Mouse (Mus musculus) megakaryocyte, embryonic 14.5 days (primary cell): ENCODE results near the gene Igsf23. TPM values are rescaled to one million over a fixed set of nuclear protein-coding genes. Genes with fewer than 3 reads are reported as not detected.
"Not testable (repeated sequence)": the region's sequence is repeated elsewhere in the genome, so short reads cannot be mapped to it uniquely, and the experiment has no call there.

Experiments used
- H3K27me3 ChIP-seq: replicated peaks from 2 replicates; pipeline ENCODE3; 2012; ENCODE audit warnings: inconsistent platforms
- H3K36me3 ChIP-seq: replicated peaks from 2 replicates; pipeline ENCODE3; 2012; ENCODE audit warnings: low read length, inconsistent platforms, mixed read lengths
- H3K4me1 ChIP-seq: 2 replicates; pipeline ENCODE4 v1.6.1; 2012; ENCODE audit warnings: inconsistent platforms
- H3K4me3 ChIP-seq: replicated peaks from 2 replicates; pipeline ENCODE3; 2012; ENCODE audit warnings: moderate library complexity, mild to moderate bottlenecking, inconsistent platforms
- H3K9me3 ChIP-seq: 2 replicates; pipeline ENCODE4 v1.6.1; 2012; ENCODE audit warnings: inconsistent platforms
- FLI1 ChIP-seq: IDR thresholded peaks from 2 replicates; pipeline ENCODE4 v1.6.1; 2012; ENCODE audit warnings: low read length, inconsistent platforms, mixed read lengths
- GATA1 ChIP-seq: IDR thresholded peaks from 3 replicates; pipeline ENCODE4 v1.6.1; 2012; ENCODE audit warnings: mixed read lengths, low read length, inconsistent platforms, borderline replicate concordance
- polyA plus RNA-seq: library from polyadenylated mRNA; stranded (reverse); fragments of >175 nt; gene quantifications from 2 replicates; pipeline ENCODE4 v1.2.3, GENCODE M21; 2012; ENCODE audit warnings: low replicate concordance; ENCODE audit not compliant: insufficient read depth

The Igsf23 gene
- polyA plus RNA-seq, 1 experiment, result not detected

GRCm38 (mm10) chr7:19939555-19940235 lies 10.9 kb downstream of the Igsf23 start:
- peak overlapping the region; percentile 72 for H3K4me3 ChIP-seq
- peaks cover 1% of the 10 kb centered on the region for H3K27me3 ChIP-seq
- H3K36me3 ChIP-seq, result no peaks in the 10 kb centered on the region
- H3K9me3 ChIP-seq, result no peaks in the 10 kb centered on the region; the same call in 1 of the 2 replicates
- TF ChIP-seq FLI1 (no peak), GATA1 (no peak)
- H3K4me1 ChIP-seq, result peaks cover 39% of the 10 kb centered on the region

GRCm38 (mm10) chr7:19937229-19937821 lies 13.2 kb downstream of the Igsf23 start:
- TF ChIP-seq GATA1, result no peak
- TF ChIP-seq FLI1, result no peak
- H3K4me1 ChIP-seq, result peaks cover 55% of the 10 kb centered on the region
- no peaks in the 10 kb centered on the region; the same call in 1 of the 2 replicates for H3K9me3 ChIP-seq
- H3K27me3 ChIP-seq, result peaks cover 3% of the 10 kb centered on the region
- H3K4me3 ChIP-seq, result no peak overlapping the region
- H3K36me3 ChIP-seq, result no peaks in the 10 kb centered on the region

GRCm38 (mm10) chr7:19935961-19936360 lies 14.6 kb downstream of the Igsf23 start:
- no peaks in the 10 kb centered on the region for H3K36me3 ChIP-seq
- H3K4me3 ChIP-seq, result peak overlapping the region; percentile 89
- no peak for TF ChIP-seq FLI1
- TF ChIP-seq GATA1, result no peak
- H3K9me3 ChIP-seq, result no peaks in the 10 kb centered on the region; the same call in 1 of the 2 replicates
- peaks cover 61% of the 10 kb centered on the region for H3K4me1 ChIP-seq
- peaks cover 15% of the 10 kb centered on the region for H3K27me3 ChIP-seq

- H3K4me3 ChIP-seq, result peak overlapping the region; percentile 89
- no peaks in the 10 kb centered on the region; the same call in 1 of the 2 replicates for H3K9me3 ChIP-seq
These were observed 15.3 kb downstream of the Igsf23 start for GRCm38 (mm10) chr7:19935171-19935751.

GRCm38 (mm10) chr7:19932877-19933809 lies 17.4 kb downstream of the Igsf23 start:
- Histone ChIP-seq H3K4me1 (peaks cover 40% of the 10 kb centered on the region), H3K9me3 (no peaks in the 10 kb centered on the region; the same call in 1 of the 2 replicates), H3K4me3 (peak overlapping the region; percentile 88), H3K27me3 (peaks cover 24% of the 10 kb centered on the region), H3K36me3 (no peaks in the 10 kb centered on the region)
- TF ChIP-seq GATA1 (no peak), FLI1 (no peak)

More at GRCm38 (mm10) chr7:19935171-19935751, 15.3 kb downstream of the Igsf23 start:
- H3K36me3 ChIP-seq, result no peaks in the 10 kb centered on the region
- H3K27me3 ChIP-seq, result peaks cover 17% of the 10 kb centered on the region
- TF ChIP-seq GATA1 (no peak), FLI1 (no peak)
- peaks cover 54% of the 10 kb centered on the region for H3K4me1 ChIP-seq

- H3K36me3 ChIP-seq, result no peaks in the 10 kb centered on the region
These were observed 18.3 kb downstream of the Igsf23 start for GRCm38 (mm10) chr7:19932133-19932876.

GRCm38 (mm10) chr7:19930481-19930880 lies 20.1 kb downstream of the Igsf23 start:
- Histone ChIP-seq H3K27me3 (peaks cover 36% of the 10 kb centered on the region), H3K4me1 (peaks cover 50% of the 10 kb centered on the region)
- not testable (repeated sequence) for H3K9me3 ChIP-seq, H3K36me3 ChIP-seq, H3K4me3 ChIP-seq

More at GRCm38 (mm10) chr7:19932133-19932876, 18.3 kb downstream of the Igsf23 start:
- peaks cover 43% of the 10 kb centered on the region for H3K4me1 ChIP-seq
- TF ChIP-seq GATA1 (no peak), FLI1 (no peak)
- H3K27me3 ChIP-seq, result peaks cover 24% of the 10 kb centered on the region
- no peaks in the 10 kb centered on the region for H3K9me3 ChIP-seq
- peak overlapping the region; percentile 88 for H3K4me3 ChIP-seq

GRCm38 (mm10) chr7:19928486-19928885 lies 22.1 kb downstream of the Igsf23 start:
- H3K4me1 ChIP-seq, result peaks cover 34% of the 10 kb centered on the region

GRCm38 (mm10) chr7:19926849-19927480 lies 23.6 kb downstream of the Igsf23 start:
- Histone ChIP-seq H3K27me3 (peaks cover 51% of the 10 kb centered on the region), H3K36me3 (no peaks in the 10 kb centered on the region), H3K4me1 (peaks cover 34% of the 10 kb centered on the region), H3K4me3 (peak overlapping the region; percentile 46), H3K9me3 (peaks cover 7% of the 10 kb centered on the region)
- TF ChIP-seq FLI1, result no peak
- TF ChIP-seq GATA1, result no peak

More at GRCm38 (mm10) chr7:19928486-19928885, 22.1 kb downstream of the Igsf23 start:
- H3K9me3 ChIP-seq, result peaks cover 7% of the 10 kb centered on the region
- TF ChIP-seq FLI1 (no peak), GATA1 (no peak)
- no peaks in the 10 kb centered on the region for H3K36me3 ChIP-seq
- no peak overlapping the region for H3K4me3 ChIP-seq
- H3K27me3 ChIP-seq, result peaks cover 47% of the 10 kb centered on the region
